Mouse (Mus musculus): ENCODE measurements around the gene Pclo. TPM values are rescaled to one million over a fixed set of nuclear protein-coding genes. Genes with fewer than 3 reads are reported as not detected.

The Pclo gene
- polyA plus RNA-seq, 1 experiment from 2014 or later, result 2.8 TPM

GRCm38 (mm10) chr5:14641260-14641659 lies 126.5 kb downstream of the Pclo start:
- Histone ChIP-seq H3K27me3 (ENCODE audit: control insufficient read depth, insufficient read depth, low read length) (no peaks in the 10 kb centered on the region), H3K9ac (ENCODE audit: low read length) (no peak overlapping the region), H3K27ac (ENCODE audit: low read depth, low read length) (no peak overlapping the region), H3K4me1 (ENCODE audit: control insufficient read depth, insufficient read depth, low read length) (no peaks in the 10 kb centered on the region), H3K4me3 (ENCODE audit: low read depth, low read length) (no peak overlapping the region), H3K9me3 (ENCODE audit: control insufficient read depth, low read length) (no peaks in the 10 kb centered on the region), H3K36me3 (ENCODE audit: control insufficient read depth, insufficient read depth, low read length) (no peaks in the 10 kb centered on the region), H3K4me2 (ENCODE audit: low read depth) (no peak overlapping the region)
- ATAC-seq (ENCODE audit: insufficient read depth, low FRiP score, low TSS enrichment) (no peak), DNase-seq (ENCODE audit: low spot score) (no peak)
- WGBS, result 88% methylated on average over 1 of the region's 1 CpGs

- 91% methylated on average over 3 of the region's 3 CpGs for WGBS
- Histone ChIP-seq H3K4me2 (ENCODE audit: low read depth) (no peak overlapping the region), H3K36me3 (ENCODE audit: control insufficient read depth, insufficient read depth, low read length) (no peaks in the 10 kb centered on the region)
These were observed 131.1 kb downstream of the Pclo start for GRCm38 (mm10) chr5:14645856-14646255.

DNA sequence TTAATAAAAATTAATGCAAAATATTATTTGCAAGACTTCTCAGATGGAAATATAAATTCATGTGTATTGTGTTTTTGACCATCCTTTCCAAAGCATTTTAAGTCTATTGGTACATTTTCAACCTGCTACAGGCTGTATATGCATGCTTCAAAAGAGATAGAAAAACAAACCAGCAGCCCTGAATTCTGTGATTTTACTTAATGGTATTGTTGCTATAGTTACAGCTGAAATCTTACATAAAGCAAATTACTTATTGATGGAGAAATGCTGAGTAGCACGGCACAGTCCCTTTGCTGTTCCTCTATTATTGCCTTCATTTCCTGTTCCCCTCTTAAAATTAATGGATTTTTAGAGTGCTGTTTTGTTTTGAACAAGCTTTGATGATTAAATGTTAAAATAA lies 145.9 kb downstream of the Pclo start:
- no peaks in the 10 kb centered on the region for H3K4me1 ChIP-seq (ENCODE audit: control insufficient read depth, insufficient read depth, low read length)
- H3K27ac ChIP-seq (ENCODE audit: low read depth, low read length), result no peak overlapping the region
- H3K9me3 ChIP-seq (ENCODE audit: control insufficient read depth, low read length), result no peaks in the 10 kb centered on the region
- ATAC-seq (ENCODE audit: insufficient read depth, low FRiP score, low TSS enrichment) (no peak), DNase-seq (ENCODE audit: low spot score) (no peak)
- H3K27me3 ChIP-seq (ENCODE audit: control insufficient read depth, insufficient read depth, low read length), result no peaks in the 10 kb centered on the region
- no peaks in the 10 kb centered on the region for H3K36me3 ChIP-seq (ENCODE audit: control insufficient read depth, insufficient read depth, low read length)
- no peak overlapping the region for H3K4me3 ChIP-seq (ENCODE audit: low read depth, low read length)
- no peak overlapping the region for H3K9ac ChIP-seq (ENCODE audit: low read length)
- 73% methylated on average over 1 of the region's 1 CpGs for WGBS
- no peak overlapping the region for H3K4me2 ChIP-seq (ENCODE audit: low read depth)

More at GRCm38 (mm10) chr5:14645856-14646255, 131.1 kb downstream of the Pclo start:
- DNase-seq (ENCODE audit: low spot score), result no peak
- no peaks in the 10 kb centered on the region for H3K9me3 ChIP-seq (ENCODE audit: control insufficient read depth, low read length)
- H3K27me3 ChIP-seq (ENCODE audit: control insufficient read depth, insufficient read depth, low read length), result no peaks in the 10 kb centered on the region
- H3K27ac ChIP-seq (ENCODE audit: low read depth, low read length), result no peak overlapping the region
- H3K4me1 ChIP-seq (ENCODE audit: control insufficient read depth, insufficient read depth, low read length), result no peaks in the 10 kb centered on the region
- no peak overlapping the region for H3K9ac ChIP-seq (ENCODE audit: low read length)
- H3K4me3 ChIP-seq (ENCODE audit: low read depth, low read length), result no peak overlapping the region
- ATAC-seq (ENCODE audit: insufficient read depth, low FRiP score, low TSS enrichment), result no peak

- ATAC-seq (ENCODE audit: insufficient read depth, low FRiP score, low TSS enrichment) (no peak), DNase-seq (ENCODE audit: low spot score) (no peak)
- H3K9me3 ChIP-seq (ENCODE audit: control insufficient read depth, low read length), result no peaks in the 10 kb centered on the region
- no peak overlapping the region for H3K4me2 ChIP-seq (ENCODE audit: low read depth)
- no peak overlapping the region for H3K27ac ChIP-seq (ENCODE audit: low read depth, low read length)
- no peaks in the 10 kb centered on the region for H3K4me1 ChIP-seq (ENCODE audit: control insufficient read depth, insufficient read depth, low read length)
- WGBS, result 85% methylated on average over 1 of the region's 1 CpGs
- no peak overlapping the region for H3K4me3 ChIP-seq (ENCODE audit: low read depth, low read length)
- no peak overlapping the region for H3K9ac ChIP-seq (ENCODE audit: low read length)
- no peaks in the 10 kb centered on the region for H3K36me3 ChIP-seq (ENCODE audit: control insufficient read depth, insufficient read depth, low read length)
- no peaks in the 10 kb centered on the region for H3K27me3 ChIP-seq (ENCODE audit: control insufficient read depth, insufficient read depth, low read length)
These were observed 147.5 kb downstream of the Pclo start for GRCm38 (mm10) chr5:14662180-14662579.

DNA sequence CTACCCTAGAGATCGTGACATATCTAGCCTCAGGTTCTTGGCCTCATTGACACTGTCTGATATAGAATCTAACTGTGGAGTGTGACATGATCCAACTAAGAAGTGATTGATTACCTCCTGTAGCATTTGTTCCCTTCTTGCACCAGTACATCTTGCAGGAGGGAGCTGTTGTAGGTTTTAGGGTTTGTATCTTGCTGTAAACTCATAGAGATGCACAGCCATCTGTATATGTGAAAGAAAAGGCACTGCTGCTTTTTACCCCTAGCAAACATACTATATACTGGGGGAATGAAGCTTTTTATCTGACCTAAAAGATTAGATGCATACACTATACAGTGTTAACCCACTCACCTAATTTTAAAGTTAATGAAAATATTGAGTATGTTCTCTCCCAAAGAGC lies 147.9 kb downstream of the Pclo start:
- Histone ChIP-seq H3K9me3 (ENCODE audit: control insufficient read depth, low read length) (no peaks in the 10 kb centered on the region), H3K27ac (ENCODE audit: low read depth, low read length) (no peak overlapping the region), H3K4me2 (ENCODE audit: low read depth) (no peak overlapping the region), H3K4me1 (ENCODE audit: control insufficient read depth, insufficient read depth, low read length) (no peaks in the 10 kb centered on the region), H3K4me3 (ENCODE audit: low read depth, low read length) (no peak overlapping the region), H3K36me3 (ENCODE audit: control insufficient read depth, insufficient read depth, low read length) (no peaks in the 10 kb centered on the region), H3K9ac (ENCODE audit: low read length) (no peak overlapping the region), H3K27me3 (ENCODE audit: control insufficient read depth, insufficient read depth, low read length) (no peaks in the 10 kb centered on the region)
- DNase-seq (ENCODE audit: low spot score) (no peak), ATAC-seq (ENCODE audit: insufficient read depth, low FRiP score, low TSS enrichment) (no peak)
- WGBS, result 83% methylated on average over 1 of the region's 1 CpGs

DNA sequence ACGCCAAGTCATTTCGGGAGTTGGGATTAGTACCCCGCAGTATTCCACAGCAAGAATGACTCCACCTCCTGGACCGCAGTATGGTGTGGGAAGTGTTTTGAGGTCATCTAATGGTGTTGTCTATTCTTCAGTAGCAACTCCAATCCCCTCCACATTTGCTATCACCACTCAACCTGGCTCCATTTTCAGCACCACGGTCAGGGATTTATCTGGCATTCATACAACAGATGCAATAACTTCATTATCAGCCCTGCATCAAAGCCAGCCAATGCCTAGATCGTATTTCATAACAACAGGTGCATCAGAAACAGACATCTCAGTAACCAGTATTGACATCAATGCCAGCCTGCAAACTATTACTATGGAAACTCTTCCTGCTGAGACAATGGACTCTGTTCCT lies 165.7 kb downstream of the Pclo start:
- ATAC-seq (ENCODE audit: insufficient read depth, low FRiP score, low TSS enrichment), result no peak
- H3K27ac ChIP-seq (ENCODE audit: low read depth, low read length), result no peak overlapping the region
- 94% methylated on average over 6 of the region's 6 CpGs for whole genome bisulfite sequencing

DNA sequence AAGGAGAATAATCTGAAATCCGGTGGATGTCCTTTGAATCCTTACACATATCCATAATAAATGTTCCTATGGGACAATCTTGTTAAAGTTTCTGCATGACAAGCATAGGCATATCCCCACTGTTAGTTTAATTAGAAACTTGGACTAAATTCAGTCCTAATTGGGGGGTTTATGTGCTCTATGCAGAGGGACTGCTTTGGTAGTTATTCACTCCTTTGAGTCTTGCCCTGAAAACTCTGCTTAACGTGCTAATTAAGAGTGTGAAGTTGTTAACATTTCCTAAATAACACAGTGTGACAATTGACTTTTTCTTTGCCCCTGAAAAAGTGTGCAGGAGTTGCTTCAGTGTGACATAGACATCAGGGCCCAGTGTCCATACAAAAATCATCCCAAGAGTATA lies 177.3 kb downstream of the Pclo start:
- WGBS, result 61% methylated on average over 2 of the region's 2 CpGs
- no peaks in the 10 kb centered on the region for H3K27me3 ChIP-seq (ENCODE audit: control insufficient read depth, insufficient read depth, low read length)
- H3K4me1 ChIP-seq (ENCODE audit: control insufficient read depth, insufficient read depth, low read length), result no peaks in the 10 kb centered on the region
- no peaks in the 10 kb centered on the region for H3K36me3 ChIP-seq (ENCODE audit: control insufficient read depth, insufficient read depth, low read length)
- DNase-seq (ENCODE audit: low spot score), result no peak
- H3K9me3 ChIP-seq (ENCODE audit: control insufficient read depth, low read length), result no peaks in the 10 kb centered on the region
- no peak for ATAC-seq (ENCODE audit: insufficient read depth, low FRiP score, low TSS enrichment)
- H3K9ac ChIP-seq (ENCODE audit: low read length), result no peak overlapping the region
- H3K4me3 ChIP-seq (ENCODE audit: low read depth, low read length), result no peak overlapping the region
- H3K4me2 ChIP-seq (ENCODE audit: low read depth), result no peak overlapping the region
- H3K27ac ChIP-seq (ENCODE audit: low read depth, low read length), result no peak overlapping the region

More for the DNA sequence above, 165.7 kb downstream of the Pclo start:
- Histone ChIP-seq H3K27me3 (ENCODE audit: control insufficient read depth, insufficient read depth, low read length) (no peaks in the 10 kb centered on the region), H3K9ac (ENCODE audit: low read length) (no peak overlapping the region), H3K4me1 (ENCODE audit: control insufficient read depth, insufficient read depth, low read length) (no peaks in the 10 kb centered on the region), H3K36me3 (ENCODE audit: control insufficient read depth, insufficient read depth, low read length) (no peaks in the 10 kb centered on the region), H3K9me3 (ENCODE audit: control insufficient read depth, low read length) (no peaks in the 10 kb centered on the region), H3K4me3 (ENCODE audit: low read depth, low read length) (no peak overlapping the region), H3K4me2 (ENCODE audit: low read depth) (no peak overlapping the region)
- DNase-seq (ENCODE audit: low spot score), result no peak

- H3K4me2 ChIP-seq (ENCODE audit: low read depth), result no peak overlapping the region
- no peak overlapping the region for H3K27ac ChIP-seq (ENCODE audit: low read depth, low read length)
- no peak for ATAC-seq (ENCODE audit: insufficient read depth, low FRiP score, low TSS enrichment)
- no peak overlapping the region for H3K4me3 ChIP-seq (ENCODE audit: low read depth, low read length)
- 67% methylated on average over 2 of the region's 2 CpGs for whole genome bisulfite sequencing
- no peaks in the 10 kb centered on the region for H3K36me3 ChIP-seq (ENCODE audit: control insufficient read depth, insufficient read depth, low read length)
- DNase-seq (ENCODE audit: low spot score), result no peak
- no peak overlapping the region for H3K9ac ChIP-seq (ENCODE audit: low read length)
- no peaks in the 10 kb centered on the region for H3K27me3 ChIP-seq (ENCODE audit: control insufficient read depth, insufficient read depth, low read length)
- H3K9me3 ChIP-seq (ENCODE audit: control insufficient read depth, low read length), result no peaks in the 10 kb centered on the region
- no peaks in the 10 kb centered on the region for H3K4me1 ChIP-seq (ENCODE audit: control insufficient read depth, insufficient read depth, low read length)
These were observed 182.0 kb downstream of the Pclo start for GRCm38 (mm10) chr5:14696745-14697144.

DNA sequence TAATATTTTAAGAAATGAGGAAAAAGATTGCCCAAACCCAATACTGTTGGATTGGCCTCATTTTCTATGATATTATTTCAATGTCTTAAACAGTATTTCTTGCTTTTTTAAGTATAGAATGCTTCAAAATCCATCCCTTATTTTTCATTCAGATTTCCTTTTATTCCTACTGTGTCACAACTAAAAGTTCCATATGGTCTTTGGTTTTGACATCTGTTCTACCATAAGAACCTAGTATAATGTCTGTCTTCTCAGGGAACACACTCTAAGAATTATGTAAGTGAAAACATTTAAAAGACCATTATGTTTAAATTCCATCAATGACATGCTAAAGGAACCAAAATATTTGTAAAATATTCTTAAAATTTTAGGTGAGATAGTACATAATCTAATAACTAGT lies 186.2 kb downstream of the Pclo start:
- no peaks in the 10 kb centered on the region for H3K4me1 ChIP-seq (ENCODE audit: control insufficient read depth, insufficient read depth, low read length)
- no peak overlapping the region for H3K9ac ChIP-seq (ENCODE audit: low read length)
- no peaks in the 10 kb centered on the region for H3K9me3 ChIP-seq (ENCODE audit: control insufficient read depth, low read length)
- H3K4me3 ChIP-seq (ENCODE audit: low read depth, low read length), result no peak overlapping the region
- no peaks in the 10 kb centered on the region for H3K27me3 ChIP-seq (ENCODE audit: control insufficient read depth, insufficient read depth, low read length)
- H3K4me2 ChIP-seq (ENCODE audit: low read depth), result no peak overlapping the region
- DNase-seq (ENCODE audit: low spot score) (no peak), ATAC-seq (ENCODE audit: insufficient read depth, low FRiP score, low TSS enrichment) (no peak)
- H3K27ac ChIP-seq (ENCODE audit: low read depth, low read length), result no peak overlapping the region
- no peaks in the 10 kb centered on the region for H3K36me3 ChIP-seq (ENCODE audit: control insufficient read depth, insufficient read depth, low read length)

All from neural tube, embryonic 11.5 days (tissue).